Mouse (Mus musculus): ENCODE measurements at regions not wholly inside any gene's neighbourhood (a gene's known extent, or its start where the extent isn't known, plus 50 kb on each side); places are given as distances from the start of the nearest gene placed in this dataset.

DNA sequence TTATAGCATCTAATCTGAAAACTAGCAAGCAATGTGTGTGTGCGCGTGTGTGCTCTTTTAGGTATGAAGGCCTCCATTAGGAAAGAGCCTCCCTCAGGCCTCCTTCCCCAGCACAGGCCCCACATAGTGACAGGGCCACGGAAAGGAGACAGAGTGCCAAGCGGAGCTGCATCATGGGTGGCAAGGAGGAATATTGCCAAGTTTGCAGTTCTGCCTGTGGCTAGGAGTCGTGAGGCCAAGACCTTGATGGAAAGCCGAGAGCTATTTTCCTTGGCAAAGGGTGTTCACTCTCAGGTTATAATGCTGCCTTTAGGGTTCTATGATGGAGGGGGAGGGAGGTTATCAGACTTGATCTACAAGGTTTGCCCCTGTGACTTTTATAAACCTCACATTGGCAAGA lies 53.4 kb upstream of the Tpm1 start:
- H3K27me3 ChIP-seq (ENCODE audit: insufficient read depth, low read length): peaks cover 15% of the 10 kb centered on the region
- no peak overlapping the region for H3K4me3 ChIP-seq (ENCODE audit: low read depth, low read length)
- TF ChIP-seq TAL1 (conservative IDR thresholded peaks at IDR 0.05; ENCODE audit: low read depth, low read length): no peak
- no peak for TF ChIP-seq GATA1 (IDR thresholded peaks at IDR 0.05; ENCODE audit: borderline replicate concordance, low read length)
- TF ChIP-seq CTCF (IDR thresholded peaks at IDR 0.05; ENCODE audit: low read depth, low read length): no peak
- TF ChIP-seq POLR2AphosphoS5 (IDR thresholded peaks at IDR 0.05; ENCODE audit: insufficient replicate concordance, low read depth, low read length): no peak
- no peak for TF ChIP-seq GATA2 (IDR thresholded peaks at IDR 0.05; ENCODE audit: borderline replicate concordance, low read depth, low read length)
- DNase-seq (ENCODE audit: low spot score) (no peak), ATAC-seq (ENCODE audit: extremely low read depth, insufficient number of reproducible peaks, low FRiP score, poor library complexity, severe bottlenecking) (no peak)
- H3K4me1 ChIP-seq (ENCODE audit: insufficient read depth, low read depth, low read length): no peaks in the 10 kb centered on the region
- H3K36me3 ChIP-seq (replicated peaks): no peaks in the 10 kb centered on the region
- H3K9me3 ChIP-seq (replicated peaks): no peaks in the 10 kb centered on the region

DNA sequence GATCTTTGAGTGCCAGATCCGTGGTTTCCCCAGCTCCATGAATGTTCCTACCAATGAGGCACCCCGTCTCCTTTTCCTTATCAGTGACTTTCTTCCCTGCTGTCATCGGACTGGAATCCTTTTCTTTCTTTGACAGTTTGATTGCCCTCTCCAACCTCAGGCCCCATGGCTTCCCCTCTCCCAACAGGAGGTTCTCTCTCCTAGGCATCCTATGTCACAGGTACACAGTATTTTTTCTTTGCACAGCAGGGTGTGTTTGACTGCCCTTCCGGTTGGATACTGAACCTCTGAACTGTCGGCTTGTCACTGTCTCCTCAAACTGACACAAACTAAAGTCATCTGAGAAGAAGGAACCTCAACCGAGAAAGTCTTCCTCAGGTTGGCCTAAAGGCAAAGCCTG lies 50.3 kb upstream of the Tpm1 start:
- H3K4me3 ChIP-seq (ENCODE audit: low read depth, low read length): no peak overlapping the region
- peaks cover 12% of the 10 kb centered on the region for H3K27me3 ChIP-seq (ENCODE audit: insufficient read depth, low read length)
- DNase-seq (ENCODE audit: low spot score): no peak
- TF ChIP-seq CTCF (IDR thresholded peaks at IDR 0.05; ENCODE audit: low read depth, low read length) (no peak), TAL1 (conservative IDR thresholded peaks at IDR 0.05; ENCODE audit: low read depth, low read length) (no peak)
- H3K9me3 ChIP-seq (replicated peaks): no peaks in the 10 kb centered on the region
- H3K4me1 ChIP-seq (ENCODE audit: insufficient read depth, low read depth, low read length): no peaks in the 10 kb centered on the region
- H3K36me3 ChIP-seq (replicated peaks): no peaks in the 10 kb centered on the region
- no peak for ATAC-seq (ENCODE audit: extremely low read depth, insufficient number of reproducible peaks, low FRiP score, poor library complexity, severe bottlenecking)

Data from G1E (cell line).